Mouse (Mus musculus): ENCODE results near the gene Dhx16. TPM values are rescaled to one million over a fixed set of nuclear protein-coding genes. Genes with fewer than 3 reads are reported as not detected.

Dhx16 gene
- polyA plus RNA-seq, 1 experiment: 89.0 TPM

- TF ChIP-seq CTCF (IDR thresholded peaks at IDR 0.05; ENCODE audit: control insufficient read depth, insufficient read depth, insufficient replicate concordance, low read depth, low read length) (no peak), POLR2A (IDR thresholded peaks at IDR 0.05; ENCODE audit: control insufficient read depth, low read depth, low read length) (no peak)
- peak overlapping the region; percentile 89 for H3K4me3 ChIP-seq (ENCODE audit: control insufficient read depth, low read depth, low read length)
- peaks cover under 1% of the 10 kb centered on the region for H3K27me3 ChIP-seq (ENCODE audit: control insufficient read depth, insufficient read depth, low read length)
- peak overlapping the region; percentile 84 for H3K27ac ChIP-seq (ENCODE audit: control insufficient read depth, insufficient read depth, low read depth, low read length)
- peaks cover 2% of the 10 kb centered on the region for H3K36me3 ChIP-seq (ENCODE audit: control insufficient read depth, insufficient read depth, low read length)
- H3K4me1 ChIP-seq (ENCODE audit: control insufficient read depth, insufficient read depth, low read length): peaks cover 20% of the 10 kb centered on the region
These were observed 18.8 kb upstream of the Dhx16 start for GRCm38 (mm10) chr17:35860831-35861197.

- Histone ChIP-seq H3K27me3 (ENCODE audit: control insufficient read depth, insufficient read depth, low read length) (peaks cover 5% of the 10 kb centered on the region), H3K27ac (ENCODE audit: control insufficient read depth, insufficient read depth, low read depth, low read length) (peak within 1 kb of the TSS; percentile 84), H3K36me3 (ENCODE audit: control insufficient read depth, insufficient read depth, low read length) (peaks cover 2% of the 10 kb centered on the region), H3K4me3 (ENCODE audit: control insufficient read depth, low read depth, low read length) (peak within 1 kb of the TSS; percentile 89), H3K4me1 (ENCODE audit: control insufficient read depth, insufficient read depth, low read length) (peaks cover 25% of the 10 kb centered on the region)
- TF ChIP-seq CTCF (IDR thresholded peaks at IDR 0.05; ENCODE audit: control insufficient read depth, insufficient read depth, insufficient replicate concordance, low read depth, low read length): no peak
- peak; percentile 69 for TF ChIP-seq POLR2A (IDR thresholded peaks at IDR 0.05; ENCODE audit: control insufficient read depth, low read depth, low read length)
These were observed 18.3 kb upstream of the Dhx16 start, which contains the start of gene Nrm for GRCm38 (mm10) chr17:35861198-35861857. Gene Nrm, plus strand, starts transcription at chr17:35861318.

- no peaks in the 10 kb centered on the region for H3K36me3 ChIP-seq (ENCODE audit: control insufficient read depth, insufficient read depth, low read length)
- peak overlapping the region; percentile 92 for H3K4me3 ChIP-seq (ENCODE audit: control insufficient read depth, low read depth, low read length)
- TF ChIP-seq CTCF (IDR thresholded peaks at IDR 0.05; ENCODE audit: control insufficient read depth, insufficient read depth, insufficient replicate concordance, low read depth, low read length): no peak
- TF ChIP-seq POLR2A (IDR thresholded peaks at IDR 0.05; ENCODE audit: control insufficient read depth, low read depth, low read length): no peak
- H3K4me1 ChIP-seq (ENCODE audit: control insufficient read depth, insufficient read depth, low read length): peaks cover 44% of the 10 kb centered on the region
- peaks cover 9% of the 10 kb centered on the region for H3K27me3 ChIP-seq (ENCODE audit: control insufficient read depth, insufficient read depth, low read length)
- peak overlapping the region; percentile 30; the same call in 1 of the 2 replicates for H3K27ac ChIP-seq (ENCODE audit: control insufficient read depth, insufficient read depth, low read depth, low read length)
These were observed 14.7 kb upstream of the Dhx16 start for GRCm38 (mm10) chr17:35864832-35865353.

GRCm38 (mm10) chr17:35865481-35866280 lies 13.9 kb upstream of the Dhx16 start, which contains the start of gene Ppp1r18:
Gene Ppp1r18, plus strand, starts transcription at chr17:35865593.
- Histone ChIP-seq H3K4me1 (ENCODE audit: control insufficient read depth, insufficient read depth, low read length) (peaks cover 43% of the 10 kb centered on the region), H3K27me3 (ENCODE audit: control insufficient read depth, insufficient read depth, low read length) (peaks cover 9% of the 10 kb centered on the region), H3K36me3 (ENCODE audit: control insufficient read depth, insufficient read depth, low read length) (no peaks in the 10 kb centered on the region), H3K27ac (ENCODE audit: control insufficient read depth, insufficient read depth, low read depth, low read length) (peak within 1 kb of the TSS; percentile 91), H3K4me3 (ENCODE audit: control insufficient read depth, low read depth, low read length) (peak within 1 kb of the TSS; percentile 92)
- TF ChIP-seq CTCF (IDR thresholded peaks at IDR 0.05; ENCODE audit: control insufficient read depth, insufficient read depth, insufficient replicate concordance, low read depth, low read length) (no peak), POLR2A (IDR thresholded peaks at IDR 0.05; ENCODE audit: control insufficient read depth, low read depth, low read length) (peak; percentile 35; the same call in 1 of the 2 replicates)

- Histone ChIP-seq H3K27me3 (ENCODE audit: control insufficient read depth, insufficient read depth, low read length) (peaks cover 9% of the 10 kb centered on the region), H3K4me1 (ENCODE audit: control insufficient read depth, insufficient read depth, low read length) (peaks cover 39% of the 10 kb centered on the region), H3K27ac (ENCODE audit: control insufficient read depth, insufficient read depth, low read depth, low read length) (peak overlapping the region; percentile 91), H3K4me3 (ENCODE audit: control insufficient read depth, low read depth, low read length) (peak overlapping the region; percentile 92), H3K36me3 (ENCODE audit: control insufficient read depth, insufficient read depth, low read length) (no peaks in the 10 kb centered on the region)
- TF ChIP-seq POLR2A (IDR thresholded peaks at IDR 0.05; ENCODE audit: control insufficient read depth, low read depth, low read length): no peak
- TF ChIP-seq CTCF (IDR thresholded peaks at IDR 0.05; ENCODE audit: control insufficient read depth, insufficient read depth, insufficient replicate concordance, low read depth, low read length): no peak
These were observed 13.3 kb upstream of the Dhx16 start for GRCm38 (mm10) chr17:35866281-35866831.

GRCm38 (mm10) chr17:35866911-35867890 lies 12.4 kb upstream of the Dhx16 start:
- H3K4me1 ChIP-seq (ENCODE audit: control insufficient read depth, insufficient read depth, low read length): peaks cover 39% of the 10 kb centered on the region

More at GRCm38 (mm10) chr17:35866911-35867890, 12.4 kb upstream of the Dhx16 start:
- H3K4me3 ChIP-seq (ENCODE audit: control insufficient read depth, low read depth, low read length): peak overlapping the region; percentile 92
- peak overlapping the region; percentile 88 for H3K27ac ChIP-seq (ENCODE audit: control insufficient read depth, insufficient read depth, low read depth, low read length)
- no peaks in the 10 kb centered on the region for H3K36me3 ChIP-seq (ENCODE audit: control insufficient read depth, insufficient read depth, low read length)
- peaks cover 9% of the 10 kb centered on the region for H3K27me3 ChIP-seq (ENCODE audit: control insufficient read depth, insufficient read depth, low read length)
- TF ChIP-seq POLR2A (IDR thresholded peaks at IDR 0.05; ENCODE audit: control insufficient read depth, low read depth, low read length): no peak
- no peak for TF ChIP-seq CTCF (IDR thresholded peaks at IDR 0.05; ENCODE audit: control insufficient read depth, insufficient read depth, insufficient replicate concordance, low read depth, low read length)
